Mouse (Mus musculus): ENCODE measurements around the gene Ppat. TPM values are rescaled to one million over a fixed set of nuclear protein-coding genes. Genes with fewer than 3 reads are reported as not detected.

Gene Ppat
- polyA plus RNA-seq, 1 experiment = 9.6 TPM

DNA sequence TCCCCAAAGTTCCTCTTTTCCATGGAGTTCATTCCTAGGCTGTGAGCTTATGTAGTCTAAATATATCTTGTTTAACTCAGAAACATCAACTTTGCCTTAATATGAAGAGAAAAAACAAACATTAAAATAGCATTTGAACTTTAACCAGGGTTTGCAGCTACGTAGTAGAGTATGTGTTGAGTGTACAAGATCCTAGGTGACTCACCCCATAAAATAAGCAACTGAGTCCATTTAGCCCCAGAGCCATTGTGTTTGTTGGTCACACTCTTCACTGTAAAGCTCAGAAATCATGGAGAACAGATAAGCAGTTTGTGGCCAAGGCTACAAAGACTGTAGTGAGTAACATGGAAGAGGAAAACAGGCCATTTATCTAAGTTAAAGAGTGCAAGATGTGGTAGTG lies 67.3 kb downstream of the Ppat start:
- DNase-seq (ENCODE audit: low spot score) = no peak

GRCm38 (mm10) chr5:76876106-76876758 lies 75.1 kb downstream of the Ppat start:
- no peak for DNase-seq (ENCODE audit: low spot score)

- no peak for DNase-seq (ENCODE audit: low spot score)
Measured at GRCm38 (mm10) chr5:76869553-76869952, 81.8 kb downstream of the Ppat start.

GRCm38 (mm10) chr5:76868693-76869286 lies 82.6 kb downstream of the Ppat start:
- DNase-seq (ENCODE audit: low spot score) = no peak

DNA sequence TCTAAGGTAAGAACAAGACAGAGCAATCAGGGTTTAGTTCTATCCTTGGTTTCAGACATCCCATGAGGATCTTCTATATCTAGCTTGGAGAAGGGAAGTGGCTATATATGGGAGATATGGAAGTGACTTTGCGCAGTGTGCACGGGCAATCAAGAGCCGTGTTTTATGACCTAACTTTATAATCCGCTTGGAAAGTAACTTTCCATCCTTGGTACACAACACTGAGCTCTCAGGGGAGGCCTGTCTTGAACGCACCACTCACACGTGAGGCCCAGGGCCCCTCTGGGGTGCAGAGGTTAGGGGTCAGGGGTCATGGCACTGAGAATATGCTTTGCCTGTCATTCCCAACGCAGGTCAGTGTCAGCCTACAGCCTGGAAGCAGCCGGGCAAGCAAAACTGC lies 84.6 kb downstream of the Ppat start:
- DNase-seq (ENCODE audit: low spot score) = no peak

Other genes starting within 250 kb of the Ppat start
- gene Aasdh, start 46.1 kb downstream of the Ppat start, polyA plus RNA-seq (2012; rRNA removed) = 28.3 and 35.2 TPM in 2 replicates
- 101 and 105 TPM in 2 replicates for gene Paics, start 271 bp downstream of the Ppat start, polyA plus RNA-seq (2012; rRNA removed)
- 68.7 and 68.9 TPM in 2 replicates for gene Srp72, start 23.1 kb upstream of the Ppat start, polyA plus RNA-seq (2012; rRNA removed)
- gene Arl9, start 52.5 kb upstream of the Ppat start, polyA plus RNA-seq (2012; rRNA removed) = 0.25 and 0.28 TPM in 2 replicates
- not detected in 2 replicates for gene Thegl, start 64.4 kb upstream of the Ppat start, polyA plus RNA-seq (2012; rRNA removed)
- 66.3 and 93.9 TPM in 2 replicates for gene Hopx, start 163.5 kb upstream of the Ppat start, polyA plus RNA-seq (2012; rRNA removed)